Mouse (Mus musculus): ENCODE data around the gene Otulin.

The Otulin gene

DNA sequence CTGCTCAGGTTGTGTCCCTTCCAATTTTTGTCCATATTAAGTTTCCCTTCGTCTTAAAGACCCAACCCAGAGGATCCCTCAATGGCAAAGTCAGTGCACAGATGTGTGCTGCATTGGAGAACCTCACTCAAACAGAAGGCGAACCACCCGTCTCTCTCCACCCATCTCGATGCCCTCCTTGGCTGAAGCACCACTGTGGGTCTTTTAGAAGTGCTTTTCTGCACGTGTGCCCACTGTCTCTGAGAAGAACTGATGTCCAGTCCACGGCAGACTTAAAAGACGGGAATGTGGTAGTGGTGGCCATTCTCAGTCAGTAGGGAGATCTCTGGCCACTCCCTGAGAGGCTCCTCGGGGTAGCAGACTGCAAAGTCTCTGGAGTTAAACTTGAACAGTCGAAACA, 26.1 kb upstream of the Otulin start:
- DNase-seq, result no peak

DNA sequence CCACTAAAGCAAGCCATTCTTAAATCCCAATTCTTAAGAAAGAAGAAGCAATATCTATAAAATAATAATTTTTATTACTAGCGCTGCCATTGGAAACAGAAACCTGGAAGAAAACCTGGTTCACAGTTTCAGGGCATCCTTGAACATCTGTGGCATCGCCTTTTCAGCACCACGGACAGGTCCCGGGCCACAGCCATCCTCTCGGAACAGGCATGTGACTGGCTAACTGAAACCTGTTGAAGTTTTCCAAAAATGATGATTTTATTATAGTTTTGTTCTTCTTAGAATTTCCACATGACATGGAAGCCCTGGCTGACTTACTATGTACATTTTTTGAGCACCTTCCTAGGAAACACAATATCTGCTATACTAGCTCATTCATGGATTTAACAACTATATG, 24.5 kb upstream of the Otulin start:
- DNase-seq, result no peak

DNA sequence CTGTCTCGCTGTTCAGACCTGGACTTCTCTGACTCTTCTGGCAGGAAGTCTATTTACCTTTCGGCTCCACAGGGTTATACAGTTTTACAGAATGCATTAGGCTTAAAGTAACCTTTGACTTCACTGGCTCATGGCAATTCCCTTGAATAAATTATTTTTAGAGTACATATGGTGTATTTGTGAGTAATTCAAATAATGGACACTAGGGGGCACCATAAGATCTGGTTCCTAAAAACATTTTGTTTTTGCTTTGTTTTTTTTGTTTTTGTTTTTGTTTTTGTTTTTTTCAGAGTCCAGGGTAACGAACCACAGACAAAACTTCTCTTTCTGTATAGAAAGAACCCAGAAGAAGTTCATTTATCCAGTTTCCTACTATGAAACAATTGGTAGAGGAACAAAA, 17.2 kb upstream of the Otulin start:
- no peak for DNase-seq

DNA sequence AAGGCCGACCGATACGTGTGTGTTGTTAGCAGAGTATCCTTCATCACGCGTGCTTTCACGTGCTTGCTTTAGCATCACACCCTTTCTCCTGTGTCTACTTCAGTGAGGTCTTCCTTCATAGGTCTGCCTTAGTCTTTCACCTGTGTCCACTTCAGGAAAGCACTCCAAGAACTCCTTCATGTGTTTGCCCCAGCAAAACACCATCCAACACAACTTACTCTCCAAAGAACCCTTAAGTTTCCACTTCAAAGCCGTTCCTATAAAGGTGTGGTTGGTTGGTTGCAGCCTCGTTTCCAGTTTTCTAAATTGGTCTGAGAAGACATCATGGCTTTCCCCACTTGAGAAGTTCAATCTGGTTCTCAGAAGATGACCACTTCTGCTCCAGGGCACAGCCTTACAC, 16.2 kb upstream of the Otulin start:
- DNase-seq, result no peak

DNA sequence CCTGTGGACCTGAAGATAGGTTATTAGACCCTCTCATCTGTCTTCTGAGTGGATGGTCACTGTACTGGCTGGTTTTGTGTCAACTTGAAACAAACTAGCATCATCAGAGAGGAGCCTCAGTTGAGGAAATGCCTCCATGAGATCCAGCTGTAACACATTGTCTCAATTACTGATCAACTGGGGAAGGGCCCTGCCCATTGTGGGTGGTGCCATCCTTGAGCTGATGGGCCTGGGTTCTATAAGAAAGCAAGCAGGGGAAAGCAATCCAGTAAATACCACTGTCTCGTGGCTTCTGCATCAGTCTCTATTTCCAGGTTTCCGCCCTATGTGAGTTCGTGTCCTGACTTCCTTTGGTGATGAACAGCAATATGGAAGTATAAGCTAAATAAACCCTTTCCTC, 14.8 kb upstream of the Otulin start:
- no peak for DNase-seq

DNA sequence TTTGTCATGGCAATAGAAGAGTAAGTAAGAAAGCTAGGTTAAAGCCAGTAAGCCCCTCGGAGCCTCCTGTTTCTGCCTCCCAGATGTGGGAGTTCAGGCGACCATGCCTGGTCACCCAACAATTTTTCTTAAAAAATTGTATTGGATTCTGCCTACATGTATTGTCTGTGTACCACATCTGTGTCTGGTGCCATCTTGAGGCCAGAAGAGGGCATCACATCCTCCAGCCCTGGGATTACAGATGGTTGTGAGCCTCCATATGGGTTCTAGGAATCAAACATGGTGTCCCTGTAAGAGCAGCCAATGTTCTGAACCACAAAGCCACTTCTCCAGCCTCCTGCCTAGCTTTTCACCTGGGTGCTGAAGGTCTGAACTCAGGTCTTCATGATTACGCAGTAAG, 12.4 kb upstream of the Otulin start:
- DNase-seq, result no peak

DNA sequence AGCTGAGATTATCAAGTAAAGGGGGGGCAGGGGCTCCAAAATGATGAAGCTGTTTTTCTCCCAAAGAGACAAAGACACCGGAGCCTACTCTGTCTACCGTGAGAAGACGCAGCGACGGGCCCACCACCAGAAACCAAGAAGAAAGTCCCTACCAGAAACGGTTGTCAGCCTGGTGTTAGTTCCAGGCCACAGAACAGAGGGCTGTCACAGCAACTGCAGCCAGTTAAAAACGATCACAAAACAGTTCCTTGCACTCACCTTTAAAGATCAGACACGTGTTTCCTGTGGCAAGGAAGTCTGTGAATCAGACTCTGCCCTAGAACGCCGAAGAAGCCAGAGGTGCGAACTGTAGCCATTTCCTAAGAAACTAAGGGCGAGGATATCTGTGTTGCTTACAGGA, 10.7 kb upstream of the Otulin start:
- no peak for DNase-seq

DNA sequence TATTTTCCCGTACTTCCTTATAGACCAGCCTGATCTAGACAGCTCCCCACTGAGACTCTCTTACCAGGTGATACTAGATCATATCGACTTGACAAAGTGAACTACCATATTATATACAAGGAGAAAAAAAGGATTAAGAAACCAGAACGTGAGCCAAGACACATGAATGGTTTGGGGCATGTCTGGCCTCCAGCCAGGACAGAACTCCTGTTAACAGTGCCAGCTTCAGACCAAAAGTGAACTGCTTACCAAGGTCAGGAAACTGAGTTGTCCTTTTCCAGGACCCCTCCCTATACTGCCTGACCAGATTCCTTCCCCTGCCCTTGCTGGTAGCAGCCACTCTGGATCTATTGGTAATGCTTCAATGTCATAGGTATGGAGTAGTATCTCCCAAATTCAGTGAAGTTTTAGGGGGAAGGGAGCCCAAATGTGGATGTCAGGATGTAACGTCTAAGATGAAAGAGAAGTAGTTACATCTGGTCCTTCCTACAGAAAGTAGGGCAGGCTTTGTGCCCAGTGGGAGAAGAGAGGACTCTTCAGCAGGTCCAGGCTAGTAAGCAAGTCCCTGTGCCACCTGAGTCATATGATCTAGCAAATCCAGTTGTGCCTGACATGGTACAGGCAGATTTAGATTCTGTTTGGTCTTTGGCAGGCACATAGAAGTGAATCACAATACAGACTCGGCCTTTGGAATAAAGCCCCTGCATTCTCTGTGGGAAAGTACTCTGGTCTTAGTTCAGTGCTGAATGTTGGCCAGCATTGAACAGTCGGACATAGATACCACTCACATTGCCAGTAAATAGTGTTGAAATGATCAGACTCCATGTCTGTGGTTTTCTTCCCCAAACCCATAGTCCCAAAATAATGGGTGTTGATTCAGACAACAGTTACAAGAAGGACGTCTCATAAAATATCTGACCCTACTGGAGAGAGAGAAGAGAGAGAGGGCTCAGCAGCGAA, 3.7 kb upstream of the Otulin start:
- no peak for DNase-seq

DNA sequence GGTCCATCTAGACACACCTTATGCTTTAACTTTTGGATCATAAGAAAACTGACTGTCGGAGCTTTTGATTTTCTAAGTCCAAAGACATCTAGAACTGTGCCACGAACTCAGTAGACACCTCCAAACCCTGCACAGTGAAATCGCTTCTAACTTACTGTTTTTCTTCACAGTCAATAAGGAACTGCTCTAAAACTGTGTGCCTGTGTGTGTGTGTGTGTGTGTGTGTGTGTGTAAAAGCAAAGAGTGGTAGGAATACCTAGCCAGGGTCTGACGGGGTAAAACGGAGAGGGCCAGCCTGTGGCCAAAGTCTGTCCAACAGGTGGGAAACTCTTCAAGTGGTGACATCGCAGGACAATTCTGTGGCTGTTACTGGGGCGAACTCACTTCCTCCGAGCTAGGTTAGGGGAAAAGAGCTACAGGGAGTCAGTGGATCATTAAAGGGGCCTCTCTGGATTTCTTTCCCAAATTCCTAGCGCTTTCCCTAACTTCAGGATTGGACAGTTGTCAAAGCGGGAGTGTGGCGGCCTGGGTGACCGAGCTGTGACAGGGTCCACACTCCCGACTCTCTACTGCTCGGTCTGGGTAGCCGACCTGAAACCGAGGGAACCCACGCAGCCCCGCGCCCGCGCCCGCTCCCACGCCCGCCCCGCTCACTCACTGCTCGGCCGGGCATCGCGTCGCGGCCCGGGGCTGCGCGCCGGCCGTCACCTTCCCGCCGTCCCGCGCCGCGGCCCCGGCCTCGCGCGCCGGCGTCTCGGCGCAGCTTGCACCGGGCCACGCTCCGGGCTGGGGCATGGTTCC, 493 bp downstream of the Otulin start:
- DNase-seq, result no peak

DNA sequence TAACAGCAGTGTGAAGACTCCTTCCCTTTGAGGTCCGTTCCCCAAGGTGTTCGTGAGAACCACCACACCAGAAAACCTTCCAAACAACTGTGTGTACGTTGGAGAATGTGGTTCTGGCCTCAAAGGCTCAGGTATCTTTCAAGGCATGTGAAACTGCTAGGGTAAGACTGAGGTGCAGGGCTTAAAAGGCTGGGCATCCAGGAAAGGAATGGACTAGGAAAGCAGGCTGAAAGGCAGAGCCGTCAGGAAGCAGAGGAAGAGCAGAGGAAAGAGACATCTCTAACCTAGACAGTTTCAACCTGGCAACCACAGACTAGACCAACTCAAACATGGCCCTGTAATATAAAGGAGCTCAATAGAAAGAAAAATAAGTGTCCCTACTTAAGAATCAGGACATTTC, 1.4 kb downstream of the Otulin start:
- DNase-seq, result no peak

DNA sequence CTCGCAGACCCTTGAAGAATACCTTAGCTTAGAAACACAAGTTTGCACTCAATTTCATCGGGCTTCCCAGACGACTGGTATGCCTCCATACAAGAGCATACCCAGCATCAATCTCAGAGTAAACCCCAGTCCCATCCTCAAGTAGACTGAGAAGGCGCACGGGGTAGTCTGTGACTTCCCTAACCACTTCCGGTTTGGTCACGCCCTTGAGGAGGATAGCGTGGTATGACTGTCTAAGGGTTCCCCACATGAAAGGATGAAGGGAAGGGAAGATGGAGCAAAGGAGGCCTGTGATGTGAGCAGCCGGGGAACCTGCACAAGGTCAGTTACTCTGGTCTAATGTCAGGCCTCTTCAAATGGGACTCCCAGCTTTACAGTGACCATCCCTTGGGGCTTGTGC, 2.7 kb downstream of the Otulin start:
- DNase-seq, result no peak

DNA sequence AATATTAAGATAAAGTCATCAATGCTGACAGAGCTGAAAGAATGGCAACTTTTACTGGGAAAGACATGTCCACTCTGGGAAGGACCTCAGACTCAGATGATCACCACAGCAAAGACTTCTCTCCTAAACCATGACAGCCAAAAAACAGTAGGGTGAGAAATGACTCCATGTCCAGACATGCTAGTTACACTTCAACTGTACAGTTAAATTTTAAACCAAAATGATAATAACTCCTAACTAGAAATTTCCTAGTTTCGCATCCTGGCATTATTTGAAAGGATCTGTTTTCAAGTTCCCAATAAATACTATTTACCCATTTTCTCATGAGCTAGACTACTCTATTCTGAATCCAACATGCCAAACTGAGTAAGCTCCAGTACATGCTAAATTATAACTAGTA, 4.2 kb downstream of the Otulin start:
- no peak for DNase-seq

DNA sequence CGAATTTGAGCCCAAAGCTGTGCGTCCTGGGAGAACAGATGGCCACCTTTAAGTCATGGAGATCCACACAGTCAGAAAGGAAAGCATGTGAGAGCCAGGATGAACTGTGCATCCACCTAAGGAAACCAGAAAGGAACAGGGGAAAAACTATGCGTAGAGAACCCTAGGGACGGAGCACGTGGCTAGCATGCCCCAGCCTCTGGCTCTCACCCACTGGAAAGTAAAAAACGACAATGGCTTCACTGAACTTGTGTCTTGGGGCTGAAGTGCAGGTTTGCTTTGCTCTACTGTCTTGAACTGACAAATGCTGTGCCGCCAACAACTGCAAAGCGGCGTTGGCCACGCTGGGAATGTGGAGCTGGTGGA, 4.6 kb downstream of the Otulin start:
- DNase-seq, result no peak

DNA sequence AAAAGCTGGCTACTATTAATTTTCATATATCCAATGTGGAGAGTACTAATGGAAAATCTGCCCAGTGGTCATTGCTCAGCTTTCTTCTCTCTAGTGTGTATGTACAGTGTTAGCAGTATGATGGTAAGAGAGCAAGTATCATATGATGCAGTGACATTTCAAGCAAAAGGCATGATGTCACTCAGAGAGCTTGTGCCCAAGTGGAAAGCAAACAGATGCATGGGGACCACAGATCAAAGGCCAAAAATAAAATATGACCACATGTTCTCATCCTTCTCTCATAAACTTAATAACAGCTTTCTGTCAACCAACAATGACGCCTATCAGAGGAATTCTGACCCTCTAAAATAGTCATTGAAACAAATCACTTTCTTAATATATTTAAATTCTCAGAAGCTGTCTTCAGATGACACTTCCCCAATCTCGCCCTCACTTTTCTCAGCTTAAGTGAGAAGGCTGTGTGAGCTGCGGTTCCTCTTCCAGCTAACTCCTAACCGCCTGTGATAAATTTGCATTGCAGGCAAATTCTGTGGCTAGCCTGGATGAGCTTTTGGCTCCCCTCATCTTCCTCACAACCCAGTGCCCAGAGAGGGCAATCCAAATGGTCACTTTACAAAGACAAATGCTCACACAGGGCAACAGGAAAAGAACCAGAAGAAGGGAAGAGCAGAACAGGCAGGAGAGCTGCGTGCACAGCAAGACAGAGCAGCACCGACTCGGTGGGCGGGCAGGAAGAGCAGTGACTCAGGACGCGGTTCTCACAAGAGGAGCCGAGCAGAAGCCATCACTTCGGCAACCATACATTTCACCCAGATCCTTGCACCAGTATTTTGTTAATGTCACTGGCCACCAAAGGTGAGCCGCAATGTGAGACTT, 5.2 kb downstream of the Otulin start:
- no peak for DNase-seq

DNA sequence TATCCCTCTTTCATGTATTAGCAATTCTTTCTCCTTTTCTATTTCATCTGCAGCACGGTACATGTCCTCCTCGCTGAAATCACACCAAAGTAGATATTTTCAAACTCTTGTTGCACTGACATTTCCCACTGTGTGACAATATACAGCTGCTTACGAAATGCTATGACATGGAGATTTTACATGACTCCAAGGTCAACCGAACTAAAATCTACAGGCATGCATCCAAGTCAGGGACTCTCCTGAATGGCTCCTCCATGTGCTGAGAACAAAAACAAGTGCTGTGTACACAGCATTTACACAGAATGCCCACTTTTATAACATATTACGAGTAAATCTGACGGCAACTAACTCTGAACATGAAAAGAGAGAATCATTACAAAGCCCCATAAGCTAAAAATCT, 7.2 kb downstream of the Otulin start:
- DNase-seq, result no peak

DNA sequence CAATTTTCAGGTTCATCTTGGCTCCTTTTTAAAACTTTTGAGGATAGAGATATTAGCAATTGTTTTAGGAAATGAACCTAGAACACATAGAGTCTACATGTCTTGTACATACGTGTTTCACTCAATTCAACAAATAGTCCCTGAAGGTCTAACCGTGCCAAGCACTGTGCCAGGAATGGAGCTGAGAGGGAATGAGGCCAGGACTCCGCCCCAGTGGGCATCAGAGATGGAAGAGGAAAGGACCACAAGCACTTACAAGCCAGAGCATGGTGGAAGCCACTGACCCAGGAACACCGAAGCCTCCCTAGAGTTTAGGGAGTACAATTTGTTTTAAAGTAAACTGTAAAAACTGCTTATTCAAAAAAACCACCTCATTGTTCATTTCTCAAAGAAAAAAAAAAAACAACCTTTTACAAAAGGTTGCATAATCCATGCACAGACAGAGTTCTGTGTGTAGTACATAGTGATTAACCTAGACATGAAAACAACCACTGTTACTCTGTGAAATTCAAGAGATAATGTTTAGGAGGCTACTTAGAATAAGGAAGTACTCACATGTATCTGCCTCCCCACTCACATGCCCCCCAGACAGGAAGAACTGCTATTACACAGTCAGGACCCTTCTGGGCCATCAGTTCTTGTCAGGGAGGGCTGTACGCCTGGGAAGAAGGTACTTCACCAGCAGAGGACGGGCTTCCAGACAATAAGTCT, 9.9 kb downstream of the Otulin start:
- no peak for DNase-seq

DNA sequence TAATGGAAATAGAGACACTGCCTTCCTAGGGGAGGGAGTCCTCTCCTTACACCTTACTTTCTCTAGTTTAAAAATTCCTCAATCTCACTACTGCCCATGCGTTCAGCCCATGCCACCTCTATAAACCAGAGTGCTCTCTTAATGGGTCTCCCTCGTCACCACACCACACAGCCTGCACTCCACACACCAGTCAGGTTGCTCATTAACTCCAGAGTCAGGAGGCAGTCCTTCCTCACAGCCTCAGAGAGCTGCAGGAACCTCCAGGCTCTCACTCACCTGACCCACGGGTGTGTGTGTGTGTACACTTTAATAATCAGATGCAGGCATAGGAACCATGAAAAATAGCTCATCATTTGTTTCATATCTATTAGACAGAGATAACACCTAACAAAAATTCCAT, 10.8 kb downstream of the Otulin start:
- DNase-seq, result no peak

DNA sequence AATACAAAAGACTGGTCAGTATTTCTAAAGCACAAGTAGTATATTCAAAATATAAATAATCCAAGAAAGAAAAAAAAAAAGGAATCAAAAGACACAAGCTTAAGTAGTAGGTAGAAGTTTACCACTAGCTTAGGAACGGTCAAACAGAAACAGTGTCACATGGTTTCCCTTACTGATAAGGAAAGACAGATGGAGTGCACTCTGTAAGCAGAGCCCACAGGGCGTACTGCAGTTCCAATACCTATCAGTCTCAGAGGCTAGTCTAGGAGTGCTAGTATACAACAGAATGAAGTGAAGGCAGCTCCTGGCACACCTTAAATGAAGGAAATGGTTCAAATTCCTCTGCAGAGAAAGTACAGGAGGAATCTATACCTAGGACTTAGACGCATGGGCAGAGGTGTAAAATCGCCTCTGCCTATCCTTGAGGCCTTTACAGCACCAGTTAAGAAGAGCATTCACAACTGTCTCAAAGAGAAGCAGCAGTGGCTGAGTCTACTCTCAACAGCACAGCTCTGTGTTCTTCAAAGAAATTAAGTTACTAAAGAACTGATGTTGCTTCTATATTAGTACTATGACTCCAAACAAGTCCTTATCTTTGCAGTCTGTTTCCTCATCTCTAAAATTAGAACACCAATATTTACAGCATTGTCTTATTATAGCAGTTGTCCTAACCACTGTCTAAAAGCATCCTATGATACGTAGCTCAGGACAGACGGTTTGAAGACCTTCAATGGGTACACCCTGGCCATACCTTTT, 11.5 kb downstream of the Otulin start:
- DNase-seq, result no peak

DNA sequence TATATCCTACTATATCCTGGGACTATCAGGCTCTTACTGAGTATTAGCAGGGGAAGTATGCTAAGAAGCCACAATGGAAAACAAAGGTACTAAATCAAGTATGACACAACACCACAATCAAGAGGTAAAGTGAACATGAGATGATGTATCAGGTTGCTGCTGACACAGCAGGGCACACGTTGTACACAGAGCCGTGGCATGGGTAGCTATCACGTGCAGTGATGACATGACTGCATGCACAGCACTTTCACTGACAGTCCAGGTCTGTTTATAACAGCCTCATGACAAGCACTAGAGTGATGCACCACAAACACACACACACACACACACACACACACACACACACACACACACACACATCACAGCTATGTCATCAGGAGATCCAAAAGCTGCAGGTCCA, 13.3 kb downstream of the Otulin start:
- DNase-seq, result no peak

DNA sequence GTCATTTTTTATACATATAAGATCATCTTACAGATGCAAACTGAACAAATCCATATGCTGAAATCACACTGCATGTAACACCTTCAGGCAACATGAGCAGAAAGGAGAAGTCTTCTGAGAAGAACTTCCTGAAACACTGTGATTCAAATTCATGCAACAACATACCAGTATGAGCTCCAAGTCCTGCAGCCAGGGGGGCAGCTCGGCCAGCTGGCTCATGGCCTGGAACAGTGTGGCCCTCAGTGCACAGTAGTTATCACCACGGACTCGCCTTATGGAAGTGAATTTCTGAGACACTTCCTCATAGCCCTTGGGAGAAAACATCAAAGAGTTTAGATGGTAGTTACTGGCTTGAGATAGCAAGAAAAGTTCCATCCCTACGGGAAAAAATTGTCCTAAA, 14.3 kb downstream of the Otulin start:
- no peak for DNase-seq

DNA sequence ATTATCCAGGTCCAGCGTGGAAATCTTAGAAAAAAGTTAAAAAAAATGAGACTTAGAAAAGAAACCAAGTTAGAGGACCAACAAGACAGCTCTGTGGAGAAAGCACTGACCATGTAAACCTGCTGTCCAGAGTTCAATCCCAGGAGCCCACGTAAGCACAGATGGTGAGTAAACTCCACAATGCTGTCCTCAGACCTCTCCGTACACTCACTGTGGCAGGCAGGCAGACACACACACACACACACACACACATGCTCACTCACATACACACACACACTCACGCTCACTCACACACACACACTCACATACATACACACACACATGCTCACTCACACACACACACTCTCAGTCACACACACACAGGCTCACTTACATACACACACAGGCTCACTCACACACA, 17.2 kb downstream of the Otulin start:
- DNase-seq, result no peak

Measured in right cerebral cortex, postnatal 4 days (tissue).